Mouse (Mus musculus): ENCODE results near the gene Lmna.

Lmna gene

GRCm38 (mm10) chr3:88509250-88509649 lies 506 bp downstream of the Lmna start:
- in situ Hi-C loops (cut with MboI; ENCODE audit: low pct_unique_long_range_greater_than_20kb in 1 of 2, low sequenced_read_pairs in 2 of 2, unreplicated experiment in 1 of 2), result no loop called here

- in situ Hi-C loops (cut with MboI; ENCODE audit: low pct_unique_long_range_greater_than_20kb in 1 of 2, low sequenced_read_pairs in 2 of 2, unreplicated experiment in 1 of 2), result no loop called here
These were observed 4.0 kb downstream of the Lmna start for GRCm38 (mm10) chr3:88505765-88506164.

GRCm38 (mm10) chr3:88505081-88505480 lies 4.7 kb downstream of the Lmna start:
- in situ Hi-C loops (cut with MboI; ENCODE audit: low pct_unique_long_range_greater_than_20kb in 1 of 2, low sequenced_read_pairs in 2 of 2, unreplicated experiment in 1 of 2), result no loop called here

- in situ Hi-C loops (cut with MboI; ENCODE audit: low pct_unique_long_range_greater_than_20kb in 1 of 2, low sequenced_read_pairs in 2 of 2, unreplicated experiment in 1 of 2), result no loop called here
These were observed 5.6 kb downstream of the Lmna start for GRCm38 (mm10) chr3:88503881-88504746.

- in situ Hi-C loops (cut with MboI; ENCODE audit: low pct_unique_long_range_greater_than_20kb in 1 of 2, low sequenced_read_pairs in 2 of 2, unreplicated experiment in 1 of 2), result no loop called here
These were observed 6.3 kb downstream of the Lmna start for GRCm38 (mm10) chr3:88503505-88503863.

GRCm38 (mm10) chr3:88502641-88503504 lies 6.9 kb downstream of the Lmna start:
- in situ Hi-C loops (cut with MboI; ENCODE audit: low pct_unique_long_range_greater_than_20kb in 1 of 2, low sequenced_read_pairs in 2 of 2, unreplicated experiment in 1 of 2), result no loop called here

- in situ Hi-C loops (cut with MboI; ENCODE audit: low pct_unique_long_range_greater_than_20kb in 1 of 2, low sequenced_read_pairs in 2 of 2, unreplicated experiment in 1 of 2), result no loop called here
These were observed 7.7 kb downstream of the Lmna start for GRCm38 (mm10) chr3:88502031-88502571.

GRCm38 (mm10) chr3:88501366-88502030 lies 8.3 kb downstream of the Lmna start:
- in situ Hi-C loops (cut with MboI; ENCODE audit: low pct_unique_long_range_greater_than_20kb in 1 of 2, low sequenced_read_pairs in 2 of 2, unreplicated experiment in 1 of 2), result no loop called here

GRCm38 (mm10) chr3:88500655-88501365 lies 8.9 kb downstream of the Lmna start:
- in situ Hi-C loops (cut with MboI; ENCODE audit: low pct_unique_long_range_greater_than_20kb in 1 of 2, low sequenced_read_pairs in 2 of 2, unreplicated experiment in 1 of 2), result no loop called here

GRCm38 (mm10) chr3:88500087-88500486 lies 9.7 kb downstream of the Lmna start:
- in situ Hi-C loops (cut with MboI; ENCODE audit: low pct_unique_long_range_greater_than_20kb in 1 of 2, low sequenced_read_pairs in 2 of 2, unreplicated experiment in 1 of 2), result no loop called here

- in situ Hi-C loops (cut with MboI; ENCODE audit: low pct_unique_long_range_greater_than_20kb in 1 of 2, low sequenced_read_pairs in 2 of 2, unreplicated experiment in 1 of 2), result no loop called here
These were observed 10.2 kb downstream of the Lmna start for GRCm38 (mm10) chr3:88499580-88499979.

- in situ Hi-C loops (cut with MboI; ENCODE audit: low pct_unique_long_range_greater_than_20kb in 1 of 2, low sequenced_read_pairs in 2 of 2, unreplicated experiment in 1 of 2), result no loop called here
These were observed 13.9 kb downstream of the Lmna start for GRCm38 (mm10) chr3:88495741-88496415.

- in situ Hi-C loops (cut with MboI; ENCODE audit: low pct_unique_long_range_greater_than_20kb in 1 of 2, low sequenced_read_pairs in 2 of 2, unreplicated experiment in 1 of 2), result no loop called here
These were observed 14.7 kb downstream of the Lmna start for GRCm38 (mm10) chr3:88494836-88495628.

- in situ Hi-C loops (cut with MboI; ENCODE audit: low pct_unique_long_range_greater_than_20kb in 1 of 2, low sequenced_read_pairs in 2 of 2, unreplicated experiment in 1 of 2), result no loop called here
These were observed 15.8 kb downstream of the Lmna start for GRCm38 (mm10) chr3:88493706-88494582.

GRCm38 (mm10) chr3:88487396-88487795 lies 22.4 kb downstream of the Lmna start:
- in situ Hi-C loops (cut with MboI; ENCODE audit: low pct_unique_long_range_greater_than_20kb in 1 of 2, low sequenced_read_pairs in 2 of 2, unreplicated experiment in 1 of 2), result no loop called here

GRCm38 (mm10) chr3:88486887-88487286 lies 22.9 kb downstream of the Lmna start:
- in situ Hi-C loops (cut with MboI; ENCODE audit: low pct_unique_long_range_greater_than_20kb in 1 of 2, low sequenced_read_pairs in 2 of 2, unreplicated experiment in 1 of 2), result no loop called here

Measured in mouse embryonic stem cell (cell line).